Mouse (Mus musculus): Measurements from ENCODE around the gene Mnd1. TPM values are rescaled to one million over a fixed set of nuclear protein-coding genes. Genes with fewer than 3 reads are reported as not detected.
A peak's percentile ranks its signal among the peaks of the same experiment; 100 is the strongest.

Mnd1 gene
- polyA plus RNA-seq, 1 experiment from 2014 or later, result 10.7 TPM

- no peaks in the 10 kb centered on the region for H3K36me3 ChIP-seq (ENCODE audit: control insufficient read depth, insufficient read depth, low read length)
- H3K4me1 ChIP-seq (replicated peaks; ENCODE audit: control insufficient read depth, insufficient read depth), result no peaks in the 10 kb centered on the region
- ATAC-seq (ENCODE audit: low FRiP score, low TSS enrichment) (peak; percentile 84), DNase-seq (ENCODE audit: low spot score) (peak; percentile 57)
- H3K9ac ChIP-seq (ENCODE audit: low read length), result peak overlapping the region; percentile 62
- no peaks in the 10 kb centered on the region for H3K9me3 ChIP-seq (ENCODE audit: control insufficient read depth, low read length)
- H3K4me2 ChIP-seq (replicated peaks; ENCODE audit: low read depth), result peak overlapping the region; percentile 56
- 42% methylated on average over 21 of the region's 21 CpGs for WGBS
- H3K4me3 ChIP-seq (ENCODE audit: low read depth, low read length), result peak overlapping the region; percentile 45
- TF ChIP-seq EP300 (optimal IDR thresholded peaks at IDR 0.05) (peak; percentile 69), CTCF (IDR thresholded peaks at IDR 0.05; ENCODE audit: low read depth) (peak; percentile 51)
- no peaks in the 10 kb centered on the region for H3K27me3 ChIP-seq (ENCODE audit: control insufficient read depth, insufficient read depth, low read length)
- H3K27ac ChIP-seq (replicated peaks), result peak overlapping the region; percentile 88
Measured at GRCm38 (mm10) chr3:84191141-84191881, 35.7 kb upstream of the Mnd1 start.

GRCm38 (mm10) chr3:84190513-84191061 is 35.0 kb upstream of the Mnd1 start:
- Histone ChIP-seq H3K27ac (replicated peaks) (peak overlapping the region; percentile 88), H3K36me3 (ENCODE audit: control insufficient read depth, insufficient read depth, low read length) (no peaks in the 10 kb centered on the region), H3K27me3 (ENCODE audit: control insufficient read depth, insufficient read depth, low read length) (no peaks in the 10 kb centered on the region), H3K4me2 (replicated peaks; ENCODE audit: low read depth) (peak overlapping the region; percentile 56), H3K4me1 (replicated peaks; ENCODE audit: control insufficient read depth, insufficient read depth) (no peaks in the 10 kb centered on the region), H3K9me3 (ENCODE audit: control insufficient read depth, low read length) (no peaks in the 10 kb centered on the region), H3K4me3 (ENCODE audit: low read depth, low read length) (peak overlapping the region; percentile 45), H3K9ac (ENCODE audit: low read length) (peak overlapping the region; percentile 62)
- DNase-seq (ENCODE audit: low spot score), result peak; percentile 48
- 8% methylated on average over 41 of the region's 41 CpGs for WGBS
- TF ChIP-seq CTCF (IDR thresholded peaks at IDR 0.05; ENCODE audit: low read depth), result no peak
- TF ChIP-seq EP300 (optimal IDR thresholded peaks at IDR 0.05), result no peak
- ATAC-seq (ENCODE audit: low FRiP score, low TSS enrichment), result peak; percentile 38

GRCm38 (mm10) chr3:84189629-84190173 is 34.1 kb upstream of the Mnd1 start:
- peak overlapping the region; percentile 88 for H3K27ac ChIP-seq (replicated peaks)
- TF ChIP-seq CTCF (IDR thresholded peaks at IDR 0.05; ENCODE audit: low read depth) (no peak), EP300 (optimal IDR thresholded peaks at IDR 0.05) (no peak)

GRCm38 (mm10) chr3:84181717-84182116 is 26.1 kb upstream of the Mnd1 start:
- Histone ChIP-seq H3K4me1 (replicated peaks; ENCODE audit: control insufficient read depth, insufficient read depth) (no peaks in the 10 kb centered on the region), H3K27ac (replicated peaks) (no peak overlapping the region), H3K9ac (ENCODE audit: low read length) (no peak overlapping the region), H3K27me3 (ENCODE audit: control insufficient read depth, insufficient read depth, low read length) (no peaks in the 10 kb centered on the region), H3K36me3 (ENCODE audit: control insufficient read depth, insufficient read depth, low read length) (no peaks in the 10 kb centered on the region; the same call in 1 of the 2 replicates), H3K4me3 (ENCODE audit: low read depth, low read length) (no peak overlapping the region), H3K4me2 (replicated peaks; ENCODE audit: low read depth) (no peak overlapping the region), H3K9me3 (ENCODE audit: control insufficient read depth, low read length) (no peaks in the 10 kb centered on the region)
- TF ChIP-seq CTCF (IDR thresholded peaks at IDR 0.05; ENCODE audit: low read depth) (no peak), EP300 (optimal IDR thresholded peaks at IDR 0.05) (no peak)
- WGBS, result 62% methylated on average over 4 of the region's 4 CpGs
- ATAC-seq (ENCODE audit: low FRiP score, low TSS enrichment), result no peak
- DNase-seq (ENCODE audit: low spot score), result peak; percentile 5

More at GRCm38 (mm10) chr3:84189629-84190173, 34.1 kb upstream of the Mnd1 start:
- Histone ChIP-seq H3K4me1 (replicated peaks; ENCODE audit: control insufficient read depth, insufficient read depth) (no peaks in the 10 kb centered on the region), H3K4me3 (ENCODE audit: low read depth, low read length) (peak overlapping the region; percentile 45), H3K36me3 (ENCODE audit: control insufficient read depth, insufficient read depth, low read length) (no peaks in the 10 kb centered on the region), H3K9me3 (ENCODE audit: control insufficient read depth, low read length) (no peaks in the 10 kb centered on the region), H3K9ac (ENCODE audit: low read length) (peak overlapping the region; percentile 62), H3K27me3 (ENCODE audit: control insufficient read depth, insufficient read depth, low read length) (no peaks in the 10 kb centered on the region), H3K4me2 (replicated peaks; ENCODE audit: low read depth) (peak overlapping the region; percentile 56)
- peak; percentile 55 for ATAC-seq (ENCODE audit: low FRiP score, low TSS enrichment)
- DNase-seq (ENCODE audit: low spot score), result peak; percentile 53
- WGBS, result 40% methylated on average over 10 of the region's 10 CpGs

- WGBS, result 48% methylated on average over 8 of the region's 8 CpGs
- no peak overlapping the region for H3K9ac ChIP-seq (ENCODE audit: low read length)
- ATAC-seq (ENCODE audit: low FRiP score, low TSS enrichment), result no peak
Measured at GRCm38 (mm10) chr3:84181102-84181501, 25.5 kb upstream of the Mnd1 start.

More at GRCm38 (mm10) chr3:84181102-84181501, 25.5 kb upstream of the Mnd1 start:
- no peaks in the 10 kb centered on the region; the same call in 1 of the 2 replicates for H3K36me3 ChIP-seq (ENCODE audit: control insufficient read depth, insufficient read depth, low read length)
- no peak overlapping the region for H3K4me2 ChIP-seq (replicated peaks; ENCODE audit: low read depth)
- no peaks in the 10 kb centered on the region for H3K27me3 ChIP-seq (ENCODE audit: control insufficient read depth, insufficient read depth, low read length)
- no peaks in the 10 kb centered on the region for H3K4me1 ChIP-seq (replicated peaks; ENCODE audit: control insufficient read depth, insufficient read depth)
- H3K9me3 ChIP-seq (ENCODE audit: control insufficient read depth, low read length), result no peaks in the 10 kb centered on the region
- no peak overlapping the region for H3K27ac ChIP-seq (replicated peaks)
- no peak overlapping the region for H3K4me3 ChIP-seq (ENCODE audit: low read depth, low read length)
- DNase-seq (ENCODE audit: low spot score), result no peak
- TF ChIP-seq EP300 (optimal IDR thresholded peaks at IDR 0.05) (no peak), CTCF (IDR thresholded peaks at IDR 0.05; ENCODE audit: low read depth) (no peak)
